ENCODE assay signal across 23 mouse cellular contexts in genomic region chrX:139570054-139570453, GRCm38 (mm10). TPM values are rescaled to one million over a fixed set of nuclear protein-coding genes. Genes with fewer than 3 reads are reported as not detected.
DNase-seq lines count a peak whose midpoint lies in the region; ATAC-seq and TF ChIP-seq lines count a peak whose summit lies in the region.
"Had no signal": no experiment of that assay in that cellular context is flagged by ENCODE, and none has a peak within 500 bp of the region (broad histone marks: within the 10 kb centered on the region; RNA-seq: fewer than 3 reads in every experiment).

No protein-coding gene starts in this region.

- peak; percentile 5 for DNase-seq in lung, postnatal 0 days (ENCODE audit: low spot score)
- no peak for DNase-seq in lung, postnatal 36 days
- no peak for DNase-seq in forebrain, embryonic 11.5 days (ENCODE audit: low spot score)
- DNase-seq in gastrocnemius, adult 8-10 months (ENCODE audit: low spot score in 2 of 2) = no peak
- no peak for DNase-seq in adrenal gland, postnatal 14 days
- DNase-seq: adrenal gland, adult 8-10 months; adrenal gland, postnatal 25 days; cerebellum, adult 11 months; cerebellum, adult 18-20 months; cerebellum, adult 8-10 months; cerebellum, adult 9-11 months; cerebellum, postnatal 36 days had no signal

- no peak overlapping the region for H3K9ac ChIP-seq in lung, postnatal 0 days (replicated peaks; ENCODE audit: low read depth)
- H3K9ac ChIP-seq in forebrain, embryonic 11.5 days (ENCODE audit: low read length) = no peak overlapping the region
- H3K9ac ChIP-seq: embryonic facial prominence, embryonic 12.5 days; forebrain, embryonic 12.5 days had no signal

- H3K4me2 ChIP-seq in lung, postnatal 0 days (replicated peaks; ENCODE audit: low read depth, low read length) = no peak overlapping the region
- H3K4me2 ChIP-seq in forebrain, embryonic 11.5 days (ENCODE audit: low read depth, low read length, severe bottlenecking) = no peak overlapping the region
- H3K4me2 ChIP-seq: embryonic facial prominence, embryonic 12.5 days; forebrain, embryonic 12.5 days had no signal

- H3K9me3 ChIP-seq in lung, postnatal 0 days (ENCODE audit: low read length) = no peaks in the 10 kb centered on the region
- H3K9me3 ChIP-seq in forebrain, embryonic 11.5 days (ENCODE audit: control insufficient read depth, low read length) = no peaks in the 10 kb centered on the region
- H3K9me3 ChIP-seq: embryonic facial prominence, embryonic 10.5 days; embryonic facial prominence, embryonic 12.5 days; forebrain, embryonic 12.5 days; G1E had no signal

- WGBS in lung, postnatal 0 days = 67% methylated on average over 3 of the region's 3 CpGs
- 92% methylated on average over 3 of the region's 3 CpGs for WGBS in forebrain, embryonic 11.5 days

- no peak overlapping the region for H3K27ac ChIP-seq in lung, postnatal 0 days (ENCODE audit: low read length)
- H3K27ac ChIP-seq in forebrain, embryonic 11.5 days (ENCODE audit: low read depth, low read length) = no peak overlapping the region
- H3K27ac ChIP-seq: embryonic facial prominence, embryonic 10.5 days; embryonic facial prominence, embryonic 12.5 days; forebrain, embryonic 12.5 days had no signal

- no peak for TF ChIP-seq CTCF in lung, postnatal 0 days (IDR thresholded peaks at IDR 0.05)

- H3K4me3 ChIP-seq in lung, postnatal 0 days (ENCODE audit: low read depth, low read length) = no peak overlapping the region
- H3K4me3 ChIP-seq in forebrain, embryonic 11.5 days (ENCODE audit: low read depth, low read length) = no peak overlapping the region
- H3K4me3 ChIP-seq: embryonic facial prominence, embryonic 10.5 days; embryonic facial prominence, embryonic 12.5 days; forebrain, embryonic 12.5 days had no signal

- H3K36me3 ChIP-seq in lung, postnatal 0 days (ENCODE audit: insufficient read depth, low read length) = no peaks in the 10 kb centered on the region
- H3K36me3 ChIP-seq in forebrain, embryonic 11.5 days (ENCODE audit: control insufficient read depth, insufficient read depth, low read length) = no peaks in the 10 kb centered on the region
- H3K36me3 ChIP-seq: embryonic facial prominence, embryonic 10.5 days; embryonic facial prominence, embryonic 12.5 days; forebrain, embryonic 12.5 days; G1E had no signal

- no peaks in the 10 kb centered on the region for H3K27me3 ChIP-seq in lung, postnatal 0 days (replicated peaks; ENCODE audit: insufficient read depth, low read length)
- no peaks in the 10 kb centered on the region for H3K27me3 ChIP-seq in forebrain, embryonic 11.5 days (ENCODE audit: control insufficient read depth, insufficient read depth, low read length)
- H3K27me3 ChIP-seq: embryonic facial prominence, embryonic 12.5 days had no signal

- no peak for ATAC-seq in lung, postnatal 0 days
- peak; percentile 84 for ATAC-seq in common myeloid progenitor, adult 5-6 weeks (replicated peaks; ENCODE audit: low read depth, poor library complexity, severe bottlenecking)
- peak; percentile 96 for ATAC-seq in megakaryocyte, adult 5-6 weeks (ENCODE audit: poor library complexity, severe bottlenecking)
- ATAC-seq in monocyte, adult 5-6 weeks (replicated peaks; ENCODE audit: insufficient number of reproducible peaks, low FRiP score, low TSS enrichment, poor library complexity, severe bottlenecking) = peak; percentile 68; the same call in 1 of the 2 replicates
- no peak for ATAC-seq in forebrain, embryonic 11.5 days (replicated peaks; ENCODE audit: low FRiP score)
- ATAC-seq: activated CD4-positive, CD25-positive, alpha-beta regulatory T cell, adult 4 months; forebrain, embryonic 14.5 days; forebrain, embryonic 16.5 days; Patski had no signal

- no peaks in the 10 kb centered on the region for H3K4me1 ChIP-seq in lung, postnatal 0 days (ENCODE audit: insufficient read depth, low read depth, low read length)
- H3K4me1 ChIP-seq in forebrain, embryonic 11.5 days (replicated peaks; ENCODE audit: control insufficient read depth, insufficient read depth, low read length) = no peaks in the 10 kb centered on the region
- H3K4me1 ChIP-seq: embryonic facial prominence, embryonic 10.5 days; embryonic facial prominence, embryonic 12.5 days; forebrain, embryonic 12.5 days had no signal

- no peak for TF ChIP-seq EP300 in lung, postnatal 0 days (IDR thresholded peaks at IDR 0.05)

RNA-seq across cellular contexts. Expression of gene Rnf128, which starts 6.9 kb away (rescaled TPM):
- polyA plus RNA-seq in lung, postnatal 0 days (2015; fragmentation: Nextera tagmentation; extraction: Ambion mirVana) = 4.6 and 4.9 TPM in 2 replicates
- total RNA-seq in common myeloid progenitor, adult 5-6 weeks (2017) = 0.87 and 0.96 TPM in 2 replicates
- total RNA-seq in megakaryocyte, adult 5-6 weeks (2015) = 0.54 and 0.64 TPM in 2 replicates
- total RNA-seq in megakaryocyte, adult 5-6 weeks (2017) = 0.45 and 0.55 TPM in 2 replicates
- 0.67 to 3.2 TPM (median 0.87 TPM) in 3 replicates for total RNA-seq in monocyte, adult 5-6 weeks (2017)
- polyA plus RNA-seq in forebrain, embryonic 11.5 days (2014; fragmentation: Nextera tagmentation; extraction: Ambion mirVana) = 1.0 and 2.1 TPM in 2 replicates
- total RNA-seq in gastrocnemius, adult 8-10 months (2022) = 10 to 100 TPM; 17.6 to 25.6 (median 23.8) TPM
- total RNA-seq in adrenal gland, postnatal 14 days (2021) = 20.1 and 31.2 TPM in 2 replicates

Comparison
In these comparisons a context has a peak if more than half of its experiments do, and no peak if none do; other contexts are left out.
1. ATAC-seq: peak in common myeloid progenitor, adult 5-6 weeks (single experiment), megakaryocyte, adult 5-6 weeks (single experiment) and monocyte, adult 5-6 weeks (single experiment); none in lung, postnatal 0 days (single experiment) and forebrain, embryonic 11.5 days (single experiment).